ENCODE assay signal across 12 mouse cellular contexts in the genomic region with DNA sequence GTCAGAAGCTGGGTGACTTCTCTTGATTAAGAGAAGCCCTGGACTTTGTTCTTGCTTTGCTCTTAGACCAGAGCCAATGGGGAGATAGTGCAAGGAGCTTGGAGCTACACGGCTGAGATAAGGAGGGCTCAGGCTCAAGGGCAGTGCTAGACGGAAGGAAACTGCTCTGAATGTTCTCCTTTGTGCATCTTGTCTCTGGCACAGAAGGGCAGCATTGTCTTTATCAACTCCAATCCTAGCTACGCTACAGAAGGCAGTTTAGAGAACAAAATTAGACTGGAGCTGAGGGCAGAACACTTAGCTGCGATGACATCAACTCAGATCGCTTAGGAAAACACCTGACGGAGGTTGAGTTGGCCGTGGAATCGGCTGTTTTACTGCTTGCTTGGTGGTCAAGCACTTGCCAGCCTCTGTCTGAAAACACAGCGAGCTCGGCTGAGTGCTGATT. TPM values are rescaled to one million over a fixed set of nuclear protein-coding genes. Genes with fewer than 3 reads are reported as not detected.
DNase-seq lines count a peak whose midpoint lies in the region; ATAC-seq and TF ChIP-seq lines count a peak whose summit lies in the region.
"Had no signal": no experiment of that assay in that cellular context is flagged by ENCODE, and none has a peak within 500 bp of the region (broad histone marks: within the 10 kb centered on the region; RNA-seq: fewer than 3 reads in every experiment).

No protein-coding gene starts in this region.

- H3K27me3 ChIP-seq in heart, adult 2 months (ENCODE audit: control insufficient read depth, insufficient read depth, low read length) = no peaks in the 10 kb centered on the region
- no peaks in the 10 kb centered on the region for H3K27me3 ChIP-seq in liver, embryonic 11.5 days (replicated peaks; ENCODE audit: control insufficient read depth, insufficient read depth, low read length)

- H3K4me2 ChIP-seq in liver, embryonic 11.5 days = peak overlapping the region; percentile 50

- H3K79me2 ChIP-seq in heart, adult 2 months (replicated peaks; ENCODE audit: control insufficient read depth, insufficient read depth, low read length) = no peaks in the 10 kb centered on the region; the same call in 1 of the 2 replicates

- 0 out of 2 replicates have a peak, but pooled peaks cover 5% of the 10 kb centered on the region for H3K36me3 ChIP-seq in heart, adult 2 months (ENCODE audit: control insufficient read depth, insufficient read depth, low read length)
- no peaks in the 10 kb centered on the region for H3K36me3 ChIP-seq in liver, embryonic 11.5 days (ENCODE audit: control insufficient read depth, insufficient read depth, low read length)

- H3K4me1 ChIP-seq in heart, adult 2 months (ENCODE audit: control insufficient read depth, insufficient read depth, low read length) = peaks cover 13% of the 10 kb centered on the region
- peaks cover 22% of the 10 kb centered on the region for H3K4me1 ChIP-seq in liver, embryonic 11.5 days (replicated peaks; ENCODE audit: control insufficient read depth, insufficient read depth, low read length)

- no peak for TF ChIP-seq EP300 in heart, adult 2 months (IDR thresholded peaks at IDR 0.05; ENCODE audit: insufficient read depth, low read depth, low read length)

- TF ChIP-seq POLR2A in heart, adult 2 months (IDR thresholded peaks at IDR 0.05; ENCODE audit: insufficient read depth, low read depth, low read length) = no peak

- intact Hi-C loops in heart, adult 2 months (cut with DNase I) = no loop called here

- no peaks in the 10 kb centered on the region for H3K9me3 ChIP-seq in liver, embryonic 11.5 days (ENCODE audit: control insufficient read depth, low read length)

- H3K4me3 ChIP-seq in heart, adult 2 months = no peak overlapping the region
- H3K4me3 ChIP-seq in liver, embryonic 11.5 days (ENCODE audit: low read depth, low read length) = no peak overlapping the region

- 24% methylated on average over 10 of the region's 10 CpGs for WGBS in heart, adult 2 months
- WGBS in liver, embryonic 11.5 days = 55% methylated on average over 10 of the region's 10 CpGs

- TF ChIP-seq CTCF in heart, adult 2 months (IDR thresholded peaks at IDR 0.05) = no peak

- H3K27ac ChIP-seq in heart, adult 2 months = no peak overlapping the region
- H3K27ac ChIP-seq in liver, embryonic 11.5 days (ENCODE audit: low read depth, low read length) = no peak overlapping the region

- ATAC-seq in liver, embryonic 11.5 days (replicated peaks; ENCODE audit: low FRiP score) = peak; percentile 77

- no peak for DNase-seq in heart, adult 2 months
- DNase-seq in heart, adult 8-10 months (ENCODE audit: low spot score) = no peak
- peak; percentile 62 for DNase-seq in ovary, adult 18-20 months (ENCODE audit: low spot score)
- no peak for DNase-seq in ovary, postnatal 14 days (ENCODE audit: low spot score)
- peak; percentile 33 for DNase-seq in liver, embryonic 11.5 days (ENCODE audit: low spot score)
- DNase-seq in testis, postnatal 14 days (ENCODE audit: low spot score) = peak; percentile 74
- DNase-seq in lung, postnatal 25 days (ENCODE audit: low spot score) = no peak
- no peak for DNase-seq in adrenal gland, adult 8-10 months
- DNase-seq: adrenal gland, adult 2 months; layer of hippocampus, adult 9-11 months; lung, postnatal 36 days; thymus, adult 18-20 months had no signal

- H3K9ac ChIP-seq in heart, adult 2 months (ENCODE audit: low read depth, low read length) = 0 out of 2 replicates have a peak overlapping the region, but pooled peaks have one; percentile 5
- H3K9ac ChIP-seq in liver, embryonic 11.5 days (ENCODE audit: low read depth, low read length) = no peak overlapping the region

RNA-seq across cellular contexts. Expression of a gene that starts 2.4 kb away (rescaled TPM):
- 10 to 100 TPM; 16.2 to 18.3 TPM for total RNA-seq in heart, adult 2 months (2021)
- polyA plus RNA-seq in heart, adult 2 months (2012; rRNA removed) = 11.8 and 12.2 TPM in 2 replicates
- total RNA-seq in heart, adult 8-10 months (2022) = 10 to 100 TPM; 13.3 to 20.2 (median 17.1) TPM
- 27.5 and 28.0 TPM in 2 replicates for polyA plus RNA-seq in liver, embryonic 11.5 days (2014; fragmentation: Nextera tagmentation; extraction: Ambion mirVana)
- 10 to 100 TPM; 35.3 to 45.1 (median 41.8) TPM for total RNA-seq in adrenal gland, adult 8-10 months (2022)

Comparison
In these comparisons a context has a peak if more than half of its experiments do, and no peak if none do; other contexts are left out.
1. DNase-seq: peak in ovary, adult 18-20 months (single experiment), liver, embryonic 11.5 days (single experiment) and testis, postnatal 14 days (single experiment); none in heart, adult 2 months (0 of 2), heart, adult 8-10 months (single experiment), ovary, postnatal 14 days (single experiment), lung, postnatal 25 days (single experiment) and adrenal gland, adult 8-10 months (single experiment).